Mouse (Mus musculus) kidney, embryonic 14.5 days (tissue): ENCODE measurements around the gene Elmo1. TPM values are rescaled to one million over a fixed set of nuclear protein-coding genes. Genes with fewer than 3 reads are reported as not detected.

Experiments
- ATAC-seq: fragments of 200-750 bp; cut with Nextera tagmentation; 2 replicates; pipeline ENCODE4 v1.8.0; 2017; ENCODE audit warnings: moderate number of reproducible peaks, mild to moderate bottlenecking, moderate TSS enrichment, moderate library complexity; ENCODE audit not compliant: low FRiP score, low TSS enrichment
- H3K27ac ChIP-seq: fragments of 300-500 bp; sonication (generic); 2 replicates; pipeline ENCODE4 v1.5.1; 2014; ENCODE audit warnings: low read depth, mild to moderate bottlenecking, low read length, moderate library complexity, mixed read lengths
- H3K27me3 ChIP-seq: fragments of 300-500 bp; sonication (generic); 2 replicates; pipeline ENCODE4 v1.6.1; 2014; ENCODE audit warnings: mild to moderate bottlenecking, low read length; ENCODE audit not compliant: control insufficient read depth, insufficient read depth
- H3K36me3 ChIP-seq: fragments of 300-500 bp; sonication (generic); 2 replicates; pipeline ENCODE4 v1.6.1; 2014; ENCODE audit warnings: low read length, mixed read lengths; ENCODE audit not compliant: control insufficient read depth, insufficient read depth
- H3K4me1 ChIP-seq: fragments of 300-500 bp; sonication (generic); 2 replicates; pipeline ENCODE4 v1.6.1; 2014; ENCODE audit warnings: low read length, mixed read lengths; ENCODE audit not compliant: control insufficient read depth, insufficient read depth
- H3K4me2 ChIP-seq: fragments of 300-500 bp; sonication (generic); replicated peaks from 2 replicates; pipeline ENCODE4 v1.6.1; 2014; ENCODE audit warnings: low read depth, mild to moderate bottlenecking, low read length
- H3K4me3 ChIP-seq: fragments of 300-500 bp; sonication (generic); 2 replicates; pipeline ENCODE4 v1.5.1; 2014; ENCODE audit warnings: mild to moderate bottlenecking, low read length
- H3K9ac ChIP-seq: fragments of 300-500 bp; sonication (generic); 2 replicates; pipeline ENCODE4 v1.6.1; 2014; ENCODE audit warnings: low read depth, mild to moderate bottlenecking, low read length, moderate library complexity
- H3K9me3 ChIP-seq: fragments of 300-500 bp; sonication (generic); 2 replicates; pipeline ENCODE4 v1.6.1; 2016; ENCODE audit warnings: low read length; ENCODE audit not compliant: control insufficient read depth
- WGBS: fragments of 180-500 bp; shearing (Covaris S2); extraction: QIAGEN DNeasy Blood & Tissue Kit; methylation state at CpG from one replicate; pipeline ENCODE4 v1.1.7; 2014; 5-methylcytosine and 5-hydroxymethylcytosine counted together
- polyA plus RNA-seq: library from polyadenylated mRNA; unstranded; fragments of >200 nt; fragmentation: Nextera tagmentation; extraction: Ambion mirVana; gene quantifications from 2 replicates; pipeline ENCODE4 v1.2.1, GENCODE M21; 2014

The Elmo1 gene
- polyA plus RNA-seq, 1 experiment from 2014 or later: 15.4 TPM

- Histone ChIP-seq H3K4me2 (no peak overlapping the region), H3K4me3 (no peak overlapping the region), H3K9me3 (no peaks in the 10 kb centered on the region), H3K36me3 (no peaks in the 10 kb centered on the region), H3K27me3 (no peaks in the 10 kb centered on the region), H3K9ac (no peak overlapping the region), H3K27ac (no peak overlapping the region), H3K4me1 (no peaks in the 10 kb centered on the region)
- WGBS: 93% methylated on average over 2 of the region's 2 CpGs
- no peak for ATAC-seq
Measured at GRCm38 (mm10) chr13:20539631-20540030, 449.2 kb downstream of the Elmo1 start.

GRCm38 (mm10) chr13:20546568-20547204, 456.3 kb downstream of the Elmo1 start:
- no peaks in the 10 kb centered on the region for H3K4me1 ChIP-seq
- no peak overlapping the region for H3K4me3 ChIP-seq
- no peak overlapping the region for H3K27ac ChIP-seq
- no peaks in the 10 kb centered on the region for H3K9me3 ChIP-seq
- H3K27me3 ChIP-seq: no peaks in the 10 kb centered on the region
- 79% methylated on average over 12 of the region's 12 CpGs for WGBS
- H3K36me3 ChIP-seq: no peaks in the 10 kb centered on the region
- no peak for ATAC-seq
- no peak overlapping the region for H3K9ac ChIP-seq
- H3K4me2 ChIP-seq: no peak overlapping the region

GRCm38 (mm10) chr13:20549983-20550382, 459.6 kb downstream of the Elmo1 start:
- no peaks in the 10 kb centered on the region for H3K9me3 ChIP-seq
- peak; percentile 60; the same call in 1 of the 2 replicates for ATAC-seq
- H3K9ac ChIP-seq: no peak overlapping the region
- H3K4me1 ChIP-seq: no peaks in the 10 kb centered on the region
- H3K4me3 ChIP-seq: no peak overlapping the region
- H3K27me3 ChIP-seq: no peaks in the 10 kb centered on the region
- no peak overlapping the region for H3K27ac ChIP-seq
- no peaks in the 10 kb centered on the region for H3K36me3 ChIP-seq
- H3K4me2 ChIP-seq: no peak overlapping the region
- 36% methylated on average over 4 of the region's 4 CpGs for WGBS

DNA sequence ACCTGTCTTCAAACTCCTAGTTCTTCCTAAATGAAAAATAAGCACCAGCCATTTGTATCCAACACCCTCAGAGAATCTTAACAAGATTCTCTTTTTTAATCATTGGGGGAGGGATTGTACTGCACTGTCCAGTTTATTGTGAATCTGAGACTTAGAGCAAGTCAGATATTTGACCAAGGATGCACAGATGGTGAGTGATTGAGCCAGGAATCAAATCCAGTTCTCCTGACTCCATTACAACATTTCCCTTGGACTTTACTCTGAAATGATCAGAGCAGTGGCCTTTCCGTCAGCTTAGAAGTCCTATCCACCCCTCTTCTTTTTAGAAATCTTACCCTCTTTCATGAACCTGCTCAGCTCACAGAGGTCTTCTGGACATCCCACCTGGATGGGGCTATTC, 461.2 kb downstream of the Elmo1 start:
- Histone ChIP-seq H3K36me3 (no peaks in the 10 kb centered on the region), H3K27me3 (no peaks in the 10 kb centered on the region), H3K27ac (no peak overlapping the region), H3K4me1 (no peaks in the 10 kb centered on the region), H3K9ac (no peak overlapping the region), H3K9me3 (no peaks in the 10 kb centered on the region), H3K4me2 (no peak overlapping the region), H3K4me3 (no peak overlapping the region)
- ATAC-seq: no peak
- WGBS: 94% methylated on average over 1 of the region's 1 CpGs

- no peaks in the 10 kb centered on the region for H3K4me1 ChIP-seq
- WGBS: 87% methylated on average over 4 of the region's 4 CpGs
- H3K27ac ChIP-seq: no peak overlapping the region
- no peak overlapping the region for H3K4me3 ChIP-seq
- H3K27me3 ChIP-seq: no peaks in the 10 kb centered on the region
- H3K9ac ChIP-seq: no peak overlapping the region
- H3K9me3 ChIP-seq: no peaks in the 10 kb centered on the region
- H3K36me3 ChIP-seq: no peaks in the 10 kb centered on the region
- ATAC-seq: no peak
- H3K4me2 ChIP-seq: no peak overlapping the region
Measured at GRCm38 (mm10) chr13:20555853-20556452, 465.6 kb downstream of the Elmo1 start.

GRCm38 (mm10) chr13:20556739-20557138, 466.3 kb downstream of the Elmo1 start:
- ATAC-seq: no peak
- 90% methylated on average over 10 of the region's 10 CpGs for WGBS
- H3K27ac ChIP-seq: no peak overlapping the region
- H3K4me3 ChIP-seq: no peak overlapping the region
- no peaks in the 10 kb centered on the region for H3K36me3 ChIP-seq
- no peak overlapping the region for H3K4me2 ChIP-seq
- H3K9ac ChIP-seq: no peak overlapping the region
- no peaks in the 10 kb centered on the region for H3K27me3 ChIP-seq
- H3K4me1 ChIP-seq: no peaks in the 10 kb centered on the region
- no peaks in the 10 kb centered on the region for H3K9me3 ChIP-seq

DNA sequence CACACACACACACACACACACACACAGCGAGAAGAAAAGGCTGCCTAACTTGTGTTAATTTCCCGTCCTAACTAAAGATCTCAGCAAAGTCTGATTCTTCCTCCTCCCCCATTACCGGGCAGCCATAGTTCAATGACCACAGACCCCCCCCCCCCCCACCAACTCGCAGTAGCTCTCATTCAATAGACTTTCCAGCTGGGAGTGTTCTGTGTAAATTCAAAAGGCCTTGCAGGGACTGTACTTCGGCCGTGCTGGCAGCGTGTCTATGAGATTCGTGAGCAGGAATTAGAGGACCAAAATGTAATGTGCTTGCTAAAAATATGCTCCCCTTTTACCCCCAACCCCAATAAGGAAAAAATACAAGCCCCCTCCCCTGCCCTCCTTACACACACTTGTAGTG, 466.8 kb downstream of the Elmo1 start:
- no peak for ATAC-seq
- H3K9ac ChIP-seq: no peak overlapping the region
- no peak overlapping the region for H3K4me2 ChIP-seq
- H3K27ac ChIP-seq: no peak overlapping the region
- no peaks in the 10 kb centered on the region for H3K27me3 ChIP-seq
- H3K36me3 ChIP-seq: no peaks in the 10 kb centered on the region
- H3K4me3 ChIP-seq: no peak overlapping the region
- H3K9me3 ChIP-seq: no peaks in the 10 kb centered on the region
- 85% methylated on average over 8 of the region's 8 CpGs for WGBS
- H3K4me1 ChIP-seq: no peaks in the 10 kb centered on the region

GRCm38 (mm10) chr13:20558376-20558775, 468.0 kb downstream of the Elmo1 start:
- no peaks in the 10 kb centered on the region for H3K4me1 ChIP-seq
- no peak overlapping the region for H3K9ac ChIP-seq
- H3K27ac ChIP-seq: no peak overlapping the region
- no peak for ATAC-seq
- no peak overlapping the region for H3K4me2 ChIP-seq
- no peaks in the 10 kb centered on the region for H3K27me3 ChIP-seq
- no peaks in the 10 kb centered on the region for H3K9me3 ChIP-seq
- H3K36me3 ChIP-seq: no peaks in the 10 kb centered on the region
- no peak overlapping the region for H3K4me3 ChIP-seq
- 90% methylated on average over 2 of the region's 2 CpGs for WGBS

GRCm38 (mm10) chr13:20564414-20564813, 474.0 kb downstream of the Elmo1 start:
- Histone ChIP-seq H3K4me1 (no peaks in the 10 kb centered on the region), H3K4me2 (no peak overlapping the region), H3K27ac (no peak overlapping the region), H3K9ac (no peak overlapping the region), H3K36me3 (no peaks in the 10 kb centered on the region), H3K27me3 (no peaks in the 10 kb centered on the region), H3K9me3 (no peaks in the 10 kb centered on the region), H3K4me3 (no peak overlapping the region)
- WGBS: 85% methylated on average over 9 of the region's 9 CpGs
- ATAC-seq: no peak
